Mouse (Mus musculus) embryonic facial prominence, embryonic 11.5 days (tissue): ENCODE measurements around the gene Tppp3. TPM values are rescaled to one million over a fixed set of nuclear protein-coding genes. Genes with fewer than 3 reads are reported as not detected.
A peak's percentile ranks its signal among the peaks of the same experiment; 100 is the strongest.

Experiments used
- ATAC-seq: fragments of 200-750 bp; cut with Nextera tagmentation; replicated peaks from 2 replicates; pipeline ENCODE4 v1.8.0; 2017; ENCODE audit warnings: low read depth; ENCODE audit not compliant: insufficient number of reproducible peaks, low FRiP score, low TSS enrichment
- DNase-seq: peaks from one replicate; pipeline ENCODE4 v3.0.0-alpha.2; 2015; ENCODE audit warnings: low spot score
- H3K27ac ChIP-seq: fragments of 300-500 bp; sonication (generic); replicated peaks from 2 replicates; pipeline ENCODE4 v1.5.1; 2014; ENCODE audit warnings: mild to moderate bottlenecking, low read depth, low read length, control low read depth
- H3K27me3 ChIP-seq: fragments of 300-500 bp; sonication (generic); 2 replicates; pipeline ENCODE4 v1.6.1; 2014; ENCODE audit warnings: mild to moderate bottlenecking, low read length, moderate library complexity, mixed read lengths; ENCODE audit not compliant: control insufficient read depth, insufficient read depth
- H3K36me3 ChIP-seq: fragments of 300-500 bp; sonication (generic); replicated peaks from 2 replicates; pipeline ENCODE4 v1.6.1; 2014; ENCODE audit warnings: low read depth, mild to moderate bottlenecking, low read length, moderate library complexity, mixed read lengths; ENCODE audit not compliant: control insufficient read depth, insufficient read depth
- H3K4me1 ChIP-seq: fragments of 300-500 bp; sonication (generic); 2 replicates; pipeline ENCODE4 v1.6.1; 2014; ENCODE audit warnings: low read length, mixed read lengths; ENCODE audit not compliant: control insufficient read depth, insufficient read depth
- H3K4me2 ChIP-seq: fragments of 300-500 bp; sonication (generic); 2 replicates; pipeline ENCODE4 v1.6.1; 2014; ENCODE audit warnings: low read depth, mild to moderate bottlenecking, control low read depth, low read length, moderate library complexity
- H3K4me3 ChIP-seq: fragments of 300-500 bp; sonication (generic); 2 replicates; pipeline ENCODE4 v1.5.1; 2014; ENCODE audit warnings: low read depth, low read length, control low read depth
- H3K9ac ChIP-seq: fragments of 300-500 bp; sonication (generic); replicated peaks from 2 replicates; pipeline ENCODE4 v1.6.1; 2014; ENCODE audit warnings: mild to moderate bottlenecking, control low read depth, low read length
- H3K9me3 ChIP-seq: fragments of 300-500 bp; sonication (generic); replicated peaks from 2 replicates; pipeline ENCODE4 v1.6.1; 2016; ENCODE audit warnings: mild to moderate bottlenecking, low read length, inconsistent platforms, mixed read lengths; ENCODE audit not compliant: control insufficient read depth
- WGBS: fragments of 180-500 bp; shearing (Covaris S2); extraction: QIAGEN DNeasy Blood & Tissue Kit; methylation state at CpG from one replicate; pipeline ENCODE4 v1.1.7; 2014; 5-methylcytosine and 5-hydroxymethylcytosine counted together
- polyA plus RNA-seq: library from polyadenylated mRNA; unstranded; fragments of >200 nt; fragmentation: Nextera tagmentation; extraction: Ambion mirVana; gene quantifications from 2 replicates; pipeline ENCODE4 v1.2.1, GENCODE M21; 2014

Gene Tppp3
- polyA plus RNA-seq, 1 experiment from 2014 or later, result 49.5 TPM

- no peak overlapping the region for H3K27ac ChIP-seq
- no peak overlapping the region for H3K9ac ChIP-seq
- no peaks in the 10 kb centered on the region for H3K9me3 ChIP-seq
- no peaks in the 10 kb centered on the region for H3K36me3 ChIP-seq
- H3K4me1 ChIP-seq, result peaks cover 2% of the 10 kb centered on the region
- H3K4me2 ChIP-seq, result no peak overlapping the region
- 82% methylated on average over 5 of the region's 5 CpGs for WGBS
- ATAC-seq (no peak), DNase-seq (no peak)
- no peak overlapping the region for H3K4me3 ChIP-seq
- no peaks in the 10 kb centered on the region for H3K27me3 ChIP-seq
Observed at GRCm38 (mm10) chr8:105514656-105515055, 43.3 kb upstream of the Tppp3 start.

GRCm38 (mm10) chr8:105514194-105514593 lies 42.9 kb upstream of the Tppp3 start:
- H3K4me2 ChIP-seq, result no peak overlapping the region
- no peaks in the 10 kb centered on the region for H3K9me3 ChIP-seq
- ATAC-seq (no peak), DNase-seq (no peak)
- no peak overlapping the region for H3K27ac ChIP-seq
- no peaks in the 10 kb centered on the region for H3K27me3 ChIP-seq
- H3K9ac ChIP-seq, result no peak overlapping the region
- WGBS, result 86% methylated on average over 6 of the region's 6 CpGs
- H3K36me3 ChIP-seq, result no peaks in the 10 kb centered on the region
- H3K4me3 ChIP-seq, result no peak overlapping the region
- peaks cover 2% of the 10 kb centered on the region for H3K4me1 ChIP-seq

- Histone ChIP-seq H3K27me3 (no peaks in the 10 kb centered on the region), H3K4me3 (no peak overlapping the region), H3K4me2 (no peak overlapping the region), H3K27ac (no peak overlapping the region), H3K36me3 (no peaks in the 10 kb centered on the region), H3K4me1 (peaks cover 2% of the 10 kb centered on the region; the same call in 1 of the 2 replicates), H3K9me3 (no peaks in the 10 kb centered on the region), H3K9ac (no peak overlapping the region)
- WGBS, result 38% methylated on average over 12 of the region's 12 CpGs
- ATAC-seq (no peak), DNase-seq (peak; percentile 56)
Observed at GRCm38 (mm10) chr8:105509997-105510735, 38.8 kb upstream of the Tppp3 start.

GRCm38 (mm10) chr8:105508758-105509157 lies 37.4 kb upstream of the Tppp3 start:
- H3K27ac ChIP-seq, result peak overlapping the region; percentile 41
- H3K4me3 ChIP-seq, result no peak overlapping the region
- peak; percentile 61 for DNase-seq
- H3K27me3 ChIP-seq, result no peaks in the 10 kb centered on the region
- 43% methylated on average over 1 of the region's 2 CpGs for WGBS
- ATAC-seq, result peak; percentile 70; the same call in 1 of the 2 replicates
- no peak overlapping the region for H3K4me2 ChIP-seq
- H3K9ac ChIP-seq, result no peak overlapping the region
- peaks cover 2% of the 10 kb centered on the region; the same call in 1 of the 2 replicates for H3K4me1 ChIP-seq
- no peaks in the 10 kb centered on the region for H3K9me3 ChIP-seq
- no peaks in the 10 kb centered on the region for H3K36me3 ChIP-seq

- Histone ChIP-seq H3K36me3 (no peaks in the 10 kb centered on the region), H3K27ac (no peak overlapping the region)
Observed at GRCm38 (mm10) chr8:105506977-105507376, 35.7 kb upstream of the Tppp3 start.

GRCm38 (mm10) chr8:105504617-105505016 lies 33.3 kb upstream of the Tppp3 start:
- Histone ChIP-seq H3K4me1 (peaks cover 2% of the 10 kb centered on the region; the same call in 1 of the 2 replicates), H3K9me3 (no peaks in the 10 kb centered on the region), H3K4me3 (no peak overlapping the region), H3K4me2 (no peak overlapping the region), H3K36me3 (no peaks in the 10 kb centered on the region), H3K27me3 (no peaks in the 10 kb centered on the region), H3K27ac (no peak overlapping the region), H3K9ac (no peak overlapping the region)
- WGBS, result 87% methylated on average over 3 of the region's 3 CpGs
- DNase-seq (no peak), ATAC-seq (no peak)

More at GRCm38 (mm10) chr8:105506977-105507376, 35.7 kb upstream of the Tppp3 start:
- no peak overlapping the region for H3K4me3 ChIP-seq
- ATAC-seq (no peak), DNase-seq (no peak)
- H3K9me3 ChIP-seq, result no peaks in the 10 kb centered on the region
- no peak overlapping the region for H3K9ac ChIP-seq
- peaks cover 2% of the 10 kb centered on the region; the same call in 1 of the 2 replicates for H3K4me1 ChIP-seq
- WGBS, result 78% methylated on average over 6 of the region's 6 CpGs
- H3K27me3 ChIP-seq, result no peaks in the 10 kb centered on the region
- no peak overlapping the region for H3K4me2 ChIP-seq

- DNase-seq (no peak), ATAC-seq (no peak)
- no peak overlapping the region for H3K4me3 ChIP-seq
- WGBS, result 76% methylated on average over 12 of the region's 12 CpGs
- H3K4me1 ChIP-seq, result no peaks in the 10 kb centered on the region
- H3K36me3 ChIP-seq, result no peaks in the 10 kb centered on the region
- no peaks in the 10 kb centered on the region for H3K9me3 ChIP-seq
- H3K4me2 ChIP-seq, result no peak overlapping the region
- no peak overlapping the region for H3K27ac ChIP-seq
- no peak overlapping the region for H3K9ac ChIP-seq
- H3K27me3 ChIP-seq, result no peaks in the 10 kb centered on the region
Observed at GRCm38 (mm10) chr8:105499787-105500186, 28.5 kb upstream of the Tppp3 start.

- Histone ChIP-seq H3K9ac (peak within 1 kb of the TSS; percentile 92), H3K9me3 (no peaks in the 10 kb centered on the region), H3K27me3 (no peaks in the 10 kb centered on the region), H3K36me3 (no peaks in the 10 kb centered on the region), H3K4me3 (peak within 1 kb of the TSS; percentile 85), H3K4me2 (peak within 1 kb of the TSS; percentile 93), H3K27ac (no peak within 1 kb of the TSS), H3K4me1 (no peaks in the 10 kb centered on the region)
- under 1% methylated on average over 68 of the region's 68 CpGs for WGBS
- peak; percentile 75 for ATAC-seq
- DNase-seq, result peak; percentile 91
Observed at GRCm38 (mm10) chr8:105496439-105497180, 25.3 kb upstream of the Tppp3 start, which contains the start of gene Zdhhc1. Gene Zdhhc1, minus strand, starts transcription at chr8:105496902.
